Mouse (Mus musculus) kidney, postnatal 4 days (tissue): ENCODE measurements around the gene Hyal6.

Experiments
- DNase-seq, 2 experiments: peaks; one replicate each; pipeline ENCODE4 v3.0.0; 2021; ENCODE audit warnings: mixed read lengths in 2 of 2

Hyal6 gene

GRCm38 (mm10) chr6:24732945-24733344, at the start of gene Hyal6:
TSS of gene Hyal6 (plus strand) at chr6:24733245.
- no peak for DNase-seq

DNA sequence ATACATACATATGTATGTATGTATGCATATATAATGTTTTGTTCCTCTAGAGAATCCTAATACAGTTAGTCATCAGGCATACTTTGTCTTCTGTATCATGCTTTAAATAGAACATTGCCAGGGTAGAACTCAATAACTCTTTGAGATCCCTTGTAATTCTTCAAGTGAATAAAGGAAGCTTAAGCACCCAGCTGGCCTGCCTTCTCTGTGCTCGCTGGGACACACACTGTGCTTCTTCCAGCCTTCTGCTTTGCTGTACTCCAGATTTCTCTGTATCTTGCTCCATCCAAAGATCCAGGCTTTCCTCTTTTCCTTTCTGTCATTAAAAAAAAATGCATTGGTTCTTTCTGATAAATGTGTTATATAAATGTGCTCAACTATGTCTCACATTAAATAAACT, 45.2 kb upstream of the Hyal6 start:
- DNase-seq: no peak

- no peak for DNase-seq
Measured at GRCm38 (mm10) chr6:24694455-24695410, 38.3 kb upstream of the Hyal6 start.

GRCm38 (mm10) chr6:24696117-24696516, 36.9 kb upstream of the Hyal6 start:
- no peak for DNase-seq

- no peak for DNase-seq
Measured at GRCm38 (mm10) chr6:24697216-24697615, 35.8 kb upstream of the Hyal6 start.

GRCm38 (mm10) chr6:24707090-24707489, 26.0 kb upstream of the Hyal6 start:
- no peak for DNase-seq

- no peak for DNase-seq
Measured at GRCm38 (mm10) chr6:24707499-24707898, 25.5 kb upstream of the Hyal6 start.

- peak; percentile 55 to 58 for DNase-seq
Measured at GRCm38 (mm10) chr6:24721317-24722099, 11.5 kb upstream of the Hyal6 start.

DNA sequence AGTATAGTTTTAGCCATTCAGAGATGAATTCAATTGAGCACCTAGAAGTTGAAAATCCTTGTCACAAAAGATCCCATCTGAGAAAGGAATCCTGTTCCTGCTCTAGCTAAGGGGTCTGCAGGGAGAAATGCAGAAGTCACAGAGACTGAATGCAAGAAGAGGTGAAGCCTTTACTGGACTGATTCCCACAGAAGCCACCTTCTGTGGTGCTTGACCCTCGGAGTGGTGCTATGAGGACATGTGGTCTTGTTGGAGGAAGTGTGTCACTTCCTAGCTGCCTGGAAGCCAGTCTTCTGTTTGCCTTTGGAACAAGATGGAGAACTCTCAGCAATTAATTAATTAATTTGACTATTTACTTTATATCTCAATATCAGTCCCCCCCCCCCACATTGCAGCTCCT, 4.9 kb upstream of the Hyal6 start:
- no peak for DNase-seq

DNA sequence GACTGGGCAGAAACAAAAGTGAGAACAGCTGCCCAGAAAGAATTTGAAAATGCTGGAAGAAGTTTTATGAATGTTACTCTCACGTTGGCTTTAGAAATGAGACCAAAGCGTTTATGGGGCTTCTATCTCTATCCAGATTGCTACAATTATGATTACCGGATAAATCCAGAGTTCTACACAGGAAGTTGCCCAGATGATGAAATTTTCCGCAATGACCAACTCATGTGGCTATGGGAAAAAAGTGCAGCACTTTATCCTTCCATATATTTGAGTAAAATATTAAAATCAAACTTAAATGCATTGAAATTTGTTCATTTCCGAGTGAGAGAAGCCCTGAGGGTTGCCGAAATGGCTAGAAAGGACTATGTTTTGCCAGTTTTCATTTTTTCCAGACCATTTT, 1.5 kb downstream of the Hyal6 start:
- no peak for DNase-seq

- DNase-seq: no peak
Measured at GRCm38 (mm10) chr6:24748029-24748428, 15.0 kb downstream of the Hyal6 start, which contains the start of gene Hyal4. TSS of gene Hyal4 (plus strand) at chr6:24748329.

GRCm38 (mm10) chr6:24759281-24759680, 26.2 kb downstream of the Hyal6 start:
- DNase-seq: no peak

GRCm38 (mm10) chr6:24766261-24766660, 33.2 kb downstream of the Hyal6 start:
- DNase-seq: no peak

DNA sequence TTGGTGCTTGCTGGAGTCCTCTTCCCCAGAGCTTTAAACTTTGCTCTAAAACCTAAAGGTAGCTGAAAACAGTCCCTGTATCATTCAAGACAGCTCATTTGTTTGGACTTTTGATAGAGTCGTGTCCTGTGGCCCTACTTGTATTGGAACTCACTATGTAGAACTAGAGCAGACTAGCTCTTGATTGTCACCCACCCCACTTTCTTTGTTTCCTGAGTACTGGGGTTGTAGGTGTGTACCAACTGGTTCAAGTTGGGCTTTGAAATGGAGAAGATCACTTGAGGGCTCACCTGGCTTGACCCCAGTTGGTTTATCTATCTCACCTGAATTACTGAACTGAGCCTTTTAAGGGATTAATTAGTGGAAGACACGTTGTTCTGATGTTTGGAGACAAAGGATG, 46.1 kb downstream of the Hyal6 start:
- no peak for DNase-seq

- DNase-seq: no peak
Measured at GRCm38 (mm10) chr6:24790888-24791287, 57.8 kb downstream of the Hyal6 start, which contains the start of gene Spam1. TSS of gene Spam1 (plus strand) at chr6:24791188.
